Mouse (Mus musculus) liver, adult 2 months (tissue): ENCODE results near the gene E4f1.
A peak's percentile ranks its signal among the peaks of the same experiment; 100 is the strongest.

ENCODE experiments used
- CTCF ChIP-seq: fragments of 200-500 bp; IDR thresholded peaks from 2 replicates; pipeline ENCODE4 v1.5.1; 2011; ENCODE audit warnings: low read depth, low read length, control low read depth
- POLR2A ChIP-seq: fragments of 200-500 bp; IDR thresholded peaks from 2 replicates; pipeline ENCODE4 v1.6.1; 2011; ENCODE audit warnings: low read length, control low read depth; ENCODE audit not compliant: insufficient read depth; ENCODE audit errors: extremely low read depth

- TF ChIP-seq POLR2A (no peak), CTCF (peak; percentile 63)
These were observed 43.5 kb upstream of the E4f1 start for GRCm38 (mm10) chr17:24513609-24514008.
